16 mouse cellular contexts compared by ENCODE assay signal in the genomic region with DNA sequence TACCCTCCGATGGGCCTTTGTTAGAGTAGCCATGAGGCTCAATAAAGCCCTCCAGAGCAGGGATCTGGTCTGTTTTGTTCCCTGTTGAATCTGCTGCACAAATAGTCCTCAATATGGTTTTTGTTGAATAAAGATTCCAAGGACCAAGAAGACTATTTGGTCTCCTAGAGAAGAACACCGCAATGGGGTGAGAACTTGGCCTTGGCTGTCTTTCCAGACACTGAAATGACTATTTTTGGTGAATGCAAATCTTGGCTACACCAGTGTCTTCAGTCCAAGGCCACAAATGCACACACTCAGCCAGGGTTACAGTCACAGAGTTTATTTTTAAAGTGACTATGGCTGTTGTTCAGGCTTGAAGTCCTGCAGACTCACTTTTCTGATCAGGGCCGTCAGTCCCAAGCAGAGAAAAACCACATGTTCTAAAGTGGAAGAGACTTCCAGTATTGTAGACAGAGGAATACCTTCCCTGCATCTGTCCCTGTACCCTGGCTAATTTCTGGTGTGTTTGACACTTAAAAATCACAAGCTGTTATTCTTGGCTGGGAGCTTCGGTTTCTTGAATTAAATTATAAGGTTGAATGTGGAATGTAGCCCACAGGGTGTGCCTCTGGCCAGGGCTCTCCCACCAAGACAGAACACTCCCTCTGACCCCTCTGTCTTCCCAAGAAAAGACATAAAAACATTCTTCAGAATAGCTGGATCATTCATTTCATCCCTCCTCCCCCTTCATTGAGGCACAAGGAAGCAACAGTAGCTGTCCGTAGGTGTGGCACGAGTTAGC.
A peak's percentile ranks its signal among the peaks of the same experiment; 100 is the strongest.
DNase-seq lines count a peak whose midpoint lies in the region; ATAC-seq and TF ChIP-seq lines count a peak whose summit lies in the region.
"Had no signal": no experiment of that assay in that cellular context is flagged by ENCODE, and none has a peak within 500 bp of the region (broad histone marks: within the 10 kb centered on the region; RNA-seq: fewer than 3 reads in every experiment).

No protein-coding gene starts in this region.

- H3K4me2 ChIP-seq in heart, embryonic 13.5 days, result no peak overlapping the region
- H3K4me2 ChIP-seq: liver, embryonic 13.5 days; neural tube, embryonic 13.5 days had no signal

- peaks cover 24% of the 10 kb centered on the region for H3K4me1 ChIP-seq in heart, embryonic 13.5 days
- H3K4me1 ChIP-seq in lung, adult 2 months (ENCODE audit: control insufficient read depth, insufficient read depth, low read length), result no peaks in the 10 kb centered on the region
- H3K4me1 ChIP-seq: limb, embryonic 10.5 days had no signal

- ATAC-seq in heart, embryonic 13.5 days (ENCODE audit: extremely low read depth, insufficient number of reproducible peaks, low FRiP score, low TSS enrichment), result no peak
- ATAC-seq: hindbrain, embryonic 16.5 days; lung, postnatal 0 days had no signal

- 70% methylated on average over 6 of the region's 6 CpGs for WGBS in heart, embryonic 13.5 days
- WGBS in lung, adult 2 months, result 74% methylated on average over 6 of the region's 6 CpGs

- H3K9me3 ChIP-seq in heart, embryonic 13.5 days, result 0 out of 2 replicates have a peak, but pooled peaks cover 4% of the 10 kb centered on the region
- H3K9me3 ChIP-seq: limb, embryonic 10.5 days; liver, embryonic 13.5 days; neural tube, embryonic 13.5 days had no signal

- TF ChIP-seq CTCF in lung, adult 2 months (IDR thresholded peaks at IDR 0.05; ENCODE audit: insufficient read depth, low read length), result no peak

- peak overlapping the region; percentile 43 for H3K27ac ChIP-seq in heart, embryonic 13.5 days (replicated peaks)
- H3K27ac ChIP-seq: limb, embryonic 10.5 days; liver, embryonic 13.5 days; neural tube, embryonic 13.5 days had no signal

- peak; percentile 15 to 72 for DNase-seq in adrenal gland, adult (ENCODE audit: inconsistent age in 2 of 2, low spot score in 1 of 2)
- no peak for DNase-seq in adrenal gland, postnatal 25 days
- DNase-seq in heart, postnatal 14 days, result no peak
- DNase-seq in lung, postnatal 36 days, result peak; percentile 18
- DNase-seq in lung, adult 2 months, result no peak
- DNase-seq in kidney, postnatal 4 days, result peak; percentile 14 to 33
- no peak for DNase-seq in thymus, postnatal 14 days
- DNase-seq: cerebellum, adult 9-11 months; gastrocnemius, postnatal 10 days; liver, embryonic 13.5 days; thymus, postnatal 4 days had no signal

- no peak overlapping the region for H3K4me3 ChIP-seq in heart, embryonic 13.5 days
- H3K4me3 ChIP-seq in lung, adult 2 months (replicated peaks; ENCODE audit: extremely low read depth, low read depth, low read length), result no peak overlapping the region
- H3K4me3 ChIP-seq: limb, embryonic 10.5 days; liver, embryonic 13.5 days; neural tube, embryonic 13.5 days had no signal

- TF ChIP-seq POLR2A in lung, adult 2 months (IDR thresholded peaks at IDR 0.05; ENCODE audit: borderline replicate concordance, extremely low read depth, low read depth, low read length), result no peak

- H3K36me3 ChIP-seq in heart, embryonic 13.5 days, result no peaks in the 10 kb centered on the region
- H3K36me3 ChIP-seq: limb, embryonic 10.5 days; liver, embryonic 13.5 days; neural tube, embryonic 13.5 days had no signal

- intact Hi-C loops in heart, postnatal 14 days (cut with DNase I), result no loop called here

- H3K27me3 ChIP-seq in heart, embryonic 13.5 days (replicated peaks), result no peaks in the 10 kb centered on the region
- H3K27me3 ChIP-seq: neural tube, embryonic 13.5 days had no signal

- no peak overlapping the region for H3K9ac ChIP-seq in heart, embryonic 13.5 days
- H3K9ac ChIP-seq: liver, embryonic 13.5 days; neural tube, embryonic 13.5 days had no signal

Comparison
In these comparisons a context has a peak if more than half of its experiments do, and no peak if none do; other contexts are left out.
1. DNase-seq: peak in adrenal gland, adult (2 of 2), lung, postnatal 36 days (single experiment) and kidney, postnatal 4 days (2 of 2); none in adrenal gland, postnatal 25 days (single experiment), heart, postnatal 14 days (0 of 2), lung, adult 2 months (single experiment) and thymus, postnatal 14 days (single experiment).